Mouse (Mus musculus): ENCODE data around the gene Fosb. TPM values are rescaled to one million over a fixed set of nuclear protein-coding genes. Genes with fewer than 3 reads are reported as not detected.

The Fosb gene
- polyA plus RNA-seq, 1 experiment from 2014 or later: 0.16 TPM

- Histone ChIP-seq H3K9ac (peak overlapping the region; percentile 73), H3K27ac (replicated peaks) (no peak overlapping the region), H3K4me1 (peaks cover 49% of the 10 kb centered on the region), H3K4me3 (peak overlapping the region; percentile 52), H3K27me3 (replicated peaks) (peaks cover 62% of the 10 kb centered on the region), H3K4me2 (peak overlapping the region; percentile 77), H3K9me3 (no peaks in the 10 kb centered on the region), H3K36me3 (no peaks in the 10 kb centered on the region)
- no peak for ATAC-seq (ENCODE audit: extremely low read depth, insufficient number of reproducible peaks, low FRiP score, low TSS enrichment)
- WGBS: 9% methylated on average over 6 of the region's 6 CpGs
Observed at GRCm38 (mm10) chr7:19305413-19305735, 4.5 kb downstream of the Fosb start.

GRCm38 (mm10) chr7:19304501-19305412 lies 5.1 kb downstream of the Fosb start:
- 3% methylated on average over 48 of the region's 48 CpGs for WGBS

GRCm38 (mm10) chr7:19303770-19304169 lies 6.1 kb downstream of the Fosb start:
- peaks cover 62% of the 10 kb centered on the region for H3K27me3 ChIP-seq (replicated peaks)
- H3K36me3 ChIP-seq: no peaks in the 10 kb centered on the region
- peak overlapping the region; percentile 77 for H3K4me2 ChIP-seq
- peaks cover 44% of the 10 kb centered on the region for H3K4me1 ChIP-seq
- H3K9me3 ChIP-seq: no peaks in the 10 kb centered on the region
- WGBS: under 1% methylated on average over 16 of the region's 16 CpGs
- peak overlapping the region; percentile 47 for H3K9ac ChIP-seq
- H3K4me3 ChIP-seq: peak overlapping the region; percentile 52
- no peak for ATAC-seq (ENCODE audit: extremely low read depth, insufficient number of reproducible peaks, low FRiP score, low TSS enrichment)
- no peak overlapping the region for H3K27ac ChIP-seq (replicated peaks)

More at GRCm38 (mm10) chr7:19304501-19305412, 5.1 kb downstream of the Fosb start:
- peaks cover 49% of the 10 kb centered on the region for H3K4me1 ChIP-seq
- H3K27me3 ChIP-seq (replicated peaks): peaks cover 62% of the 10 kb centered on the region
- H3K9ac ChIP-seq: peak overlapping the region; percentile 73
- H3K27ac ChIP-seq (replicated peaks): no peak overlapping the region
- peak overlapping the region; percentile 77 for H3K4me2 ChIP-seq
- H3K4me3 ChIP-seq: peak overlapping the region; percentile 52
- H3K9me3 ChIP-seq: no peaks in the 10 kb centered on the region
- no peaks in the 10 kb centered on the region for H3K36me3 ChIP-seq
- ATAC-seq (ENCODE audit: extremely low read depth, insufficient number of reproducible peaks, low FRiP score, low TSS enrichment): no peak

GRCm38 (mm10) chr7:19303046-19303305 lies 6.9 kb downstream of the Fosb start:
- H3K4me3 ChIP-seq: no peak overlapping the region
- H3K4me2 ChIP-seq: no peak overlapping the region
- no peaks in the 10 kb centered on the region for H3K9me3 ChIP-seq
- H3K27ac ChIP-seq (replicated peaks): no peak overlapping the region
- H3K36me3 ChIP-seq: no peaks in the 10 kb centered on the region
- H3K4me1 ChIP-seq: peaks cover 42% of the 10 kb centered on the region
- WGBS: 75% methylated on average over 12 of the region's 12 CpGs
- H3K9ac ChIP-seq: no peak overlapping the region; the same call in 1 of the 2 replicates
- no peak for ATAC-seq (ENCODE audit: extremely low read depth, insufficient number of reproducible peaks, low FRiP score, low TSS enrichment)
- peaks cover 62% of the 10 kb centered on the region for H3K27me3 ChIP-seq (replicated peaks)

- no peak for ATAC-seq (ENCODE audit: extremely low read depth, insufficient number of reproducible peaks, low FRiP score, low TSS enrichment)
- H3K27me3 ChIP-seq (replicated peaks): peaks cover 61% of the 10 kb centered on the region
- H3K36me3 ChIP-seq: no peaks in the 10 kb centered on the region
- no peak overlapping the region for H3K27ac ChIP-seq (replicated peaks)
- 43% methylated on average over 13 of the region's 13 CpGs for WGBS
- peak overlapping the region; percentile 65; the same call in 1 of the 2 replicates for H3K4me2 ChIP-seq
- H3K9me3 ChIP-seq: no peaks in the 10 kb centered on the region
- peak overlapping the region; percentile 53; the same call in 1 of the 2 replicates for H3K4me3 ChIP-seq
- peaks cover 36% of the 10 kb centered on the region for H3K4me1 ChIP-seq
- peak overlapping the region; percentile 55 for H3K9ac ChIP-seq
Observed at GRCm38 (mm10) chr7:19302264-19303045, 7.4 kb downstream of the Fosb start.

- Histone ChIP-seq H3K4me2 (peak overlapping the region; percentile 65), H3K4me3 (peak overlapping the region; percentile 53), H3K4me1 (peaks cover 35% of the 10 kb centered on the region), H3K27me3 (replicated peaks) (peaks cover 54% of the 10 kb centered on the region), H3K36me3 (no peaks in the 10 kb centered on the region), H3K27ac (replicated peaks) (no peak overlapping the region), H3K9ac (peak overlapping the region; percentile 55), H3K9me3 (no peaks in the 10 kb centered on the region)
- 13% methylated on average over 16 of the region's 16 CpGs for WGBS
- no peak for ATAC-seq (ENCODE audit: extremely low read depth, insufficient number of reproducible peaks, low FRiP score, low TSS enrichment)
Observed at GRCm38 (mm10) chr7:19301461-19302263, 8.2 kb downstream of the Fosb start.

GRCm38 (mm10) chr7:19300501-19301421 lies 9.1 kb downstream of the Fosb start:
- 0 out of 2 replicates have a peak, but pooled peaks have one; percentile 49 for ATAC-seq (ENCODE audit: extremely low read depth, insufficient number of reproducible peaks, low FRiP score, low TSS enrichment)
- H3K9me3 ChIP-seq: no peaks in the 10 kb centered on the region
- under 1% methylated on average over 29 of the region's 29 CpGs for WGBS
- peak overlapping the region; percentile 53 for H3K4me3 ChIP-seq
- H3K36me3 ChIP-seq: no peaks in the 10 kb centered on the region
- peaks cover 44% of the 10 kb centered on the region for H3K27me3 ChIP-seq (replicated peaks)
- H3K4me1 ChIP-seq: peaks cover 35% of the 10 kb centered on the region
- peak overlapping the region; percentile 65 for H3K4me2 ChIP-seq
- no peak overlapping the region; the same call in 1 of the 2 replicates for H3K27ac ChIP-seq (replicated peaks)
- peak overlapping the region; percentile 55 for H3K9ac ChIP-seq

- ATAC-seq (ENCODE audit: extremely low read depth, insufficient number of reproducible peaks, low FRiP score, low TSS enrichment): no peak
- no peak overlapping the region for H3K27ac ChIP-seq (replicated peaks)
- peaks cover 29% of the 10 kb centered on the region for H3K27me3 ChIP-seq (replicated peaks)
- H3K36me3 ChIP-seq: no peaks in the 10 kb centered on the region
- WGBS: 16% methylated on average over 3 of the region's 3 CpGs
- no peak overlapping the region for H3K9ac ChIP-seq
- no peak overlapping the region for H3K4me2 ChIP-seq
- peaks cover 25% of the 10 kb centered on the region for H3K4me1 ChIP-seq
- no peak overlapping the region for H3K4me3 ChIP-seq
- no peaks in the 10 kb centered on the region for H3K9me3 ChIP-seq
Observed at GRCm38 (mm10) chr7:19299194-19299593, 10.7 kb downstream of the Fosb start.

- Histone ChIP-seq H3K9ac (no peak overlapping the region), H3K36me3 (no peaks in the 10 kb centered on the region), H3K4me3 (no peak overlapping the region), H3K27ac (replicated peaks) (no peak overlapping the region), H3K4me2 (no peak overlapping the region), H3K9me3 (no peaks in the 10 kb centered on the region), H3K27me3 (replicated peaks) (peaks cover 15% of the 10 kb centered on the region), H3K4me1 (peaks cover 17% of the 10 kb centered on the region)
- no peak for ATAC-seq (ENCODE audit: extremely low read depth, insufficient number of reproducible peaks, low FRiP score, low TSS enrichment)
- WGBS: 80% methylated on average over 5 of the region's 5 CpGs
Observed at GRCm38 (mm10) chr7:19297794-19298193, 12.1 kb downstream of the Fosb start.

- Histone ChIP-seq H3K4me3 (no peak overlapping the region), H3K27ac (replicated peaks) (no peak overlapping the region), H3K9ac (no peak overlapping the region), H3K27me3 (replicated peaks) (peaks cover 7% of the 10 kb centered on the region), H3K36me3 (no peaks in the 10 kb centered on the region), H3K4me2 (no peak overlapping the region), H3K4me1 (peaks cover 16% of the 10 kb centered on the region), H3K9me3 (no peaks in the 10 kb centered on the region)
- 83% methylated on average over 6 of the region's 6 CpGs for WGBS
- no peak for ATAC-seq (ENCODE audit: extremely low read depth, insufficient number of reproducible peaks, low FRiP score, low TSS enrichment)
Observed at GRCm38 (mm10) chr7:19297034-19297433, 12.8 kb downstream of the Fosb start.

Measured in heart, embryonic 13.5 days (tissue).